Mouse (Mus musculus): ENCODE measurements around the gene Gm28374. TPM values are rescaled to one million over a fixed set of nuclear protein-coding genes. Genes with fewer than 3 reads are reported as not detected.

The Gm28374 gene
- polyA plus RNA-seq, 1 experiment from 2014 or later: 1.3 TPM

DNA sequence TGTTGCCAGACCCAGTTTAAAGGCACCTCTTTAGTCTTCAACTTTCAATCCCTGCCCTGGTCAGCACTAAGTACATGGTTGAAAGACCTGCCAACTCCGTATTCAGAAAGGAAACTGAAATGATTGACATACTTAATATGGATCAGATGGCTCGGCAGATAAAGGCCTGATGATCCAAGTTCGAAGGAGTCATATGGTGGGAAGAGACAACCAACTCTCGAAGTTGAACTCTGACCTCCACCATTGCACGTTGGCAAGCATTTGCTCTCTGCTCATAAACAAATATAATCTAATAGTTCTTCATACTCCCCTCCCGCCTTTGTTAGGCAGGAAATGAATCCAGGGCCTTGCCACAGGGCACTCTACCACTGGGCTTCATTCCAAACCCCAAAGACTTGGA lies 53.1 kb downstream of the Gm28374 start:
- Histone ChIP-seq H3K4me2 (replicated peaks) (no peak overlapping the region), H3K27me3 (replicated peaks) (no peaks in the 10 kb centered on the region), H3K9me3 (no peaks in the 10 kb centered on the region), H3K36me3 (no peaks in the 10 kb centered on the region), H3K4me3 (replicated peaks) (no peak overlapping the region), H3K27ac (no peak overlapping the region), H3K4me1 (replicated peaks) (no peaks in the 10 kb centered on the region), H3K9ac (no peak overlapping the region)
- ATAC-seq: no peak
- 75% methylated on average over 6 of the region's 6 CpGs for WGBS

Other genes starting within 250 kb of the Gm28374 start
- gene Frmd8, start 207.0 kb downstream of the Gm28374 start, polyA plus RNA-seq (2015; fragmentation: Nextera tagmentation; extraction: Ambion mirVana): 26.9 and 28.0 TPM in 2 replicates
- gene Slc25a45, start 204.4 kb downstream of the Gm28374 start, polyA plus RNA-seq (2015; fragmentation: Nextera tagmentation; extraction: Ambion mirVana): 3.5 and 4.2 TPM in 2 replicates
- 1.9 and 2.7 TPM in 2 replicates for gene Tigd3, start 188.1 kb downstream of the Gm28374 start, polyA plus RNA-seq (2015; fragmentation: Nextera tagmentation; extraction: Ambion mirVana)
- 109 and 118 TPM in 2 replicates for gene Dpf2, start 169.2 kb downstream of the Gm28374 start, polyA plus RNA-seq (2015; fragmentation: Nextera tagmentation; extraction: Ambion mirVana)
- 11.9 and 12.4 TPM in 2 replicates for gene Cdc42ep2, start 157.4 kb downstream of the Gm28374 start, polyA plus RNA-seq (2015; fragmentation: Nextera tagmentation; extraction: Ambion mirVana)
- 64.0 and 65.8 TPM in 2 replicates for gene Pola2, start 118.1 kb downstream of the Gm28374 start, polyA plus RNA-seq (2015; fragmentation: Nextera tagmentation; extraction: Ambion mirVana)
- gene Slc22a20, start 96.1 kb downstream of the Gm28374 start, polyA plus RNA-seq (2015; fragmentation: Nextera tagmentation; extraction: Ambion mirVana): not detected in 2 replicates
- gene Capn1, start 66.4 kb downstream of the Gm28374 start, polyA plus RNA-seq (2015; fragmentation: Nextera tagmentation; extraction: Ambion mirVana): 10.3 and 10.4 TPM in 2 replicates
- gene Syvn1, start 35.7 kb downstream of the Gm28374 start, polyA plus RNA-seq (2015; fragmentation: Nextera tagmentation; extraction: Ambion mirVana): 24.2 and 27.4 TPM in 2 replicates
- 72.7 and 78.4 TPM in 2 replicates for gene Mrpl49, start 24.5 kb downstream of the Gm28374 start, polyA plus RNA-seq (2015; fragmentation: Nextera tagmentation; extraction: Ambion mirVana)
- 876 and 881 TPM in 2 replicates for gene Fau, start 24.4 kb downstream of the Gm28374 start, polyA plus RNA-seq (2015; fragmentation: Nextera tagmentation; extraction: Ambion mirVana)
- 30.1 and 31.9 TPM in 2 replicates for gene Znhit2, start 21.1 kb downstream of the Gm28374 start, polyA plus RNA-seq (2015; fragmentation: Nextera tagmentation; extraction: Ambion mirVana)
- 34.8 and 34.9 TPM in 2 replicates for gene Tm7sf2, start 13.9 kb downstream of the Gm28374 start, polyA plus RNA-seq (2015; fragmentation: Nextera tagmentation; extraction: Ambion mirVana)
- gene Vps51, start 5.0 kb downstream of the Gm28374 start, polyA plus RNA-seq (2015; fragmentation: Nextera tagmentation; extraction: Ambion mirVana): 61.2 and 64.5 TPM in 2 replicates
- not detected in 2 replicates for gene Tmem262, start 2.2 kb downstream of the Gm28374 start, polyA plus RNA-seq (2015; fragmentation: Nextera tagmentation; extraction: Ambion mirVana)
- gene Zfpl1, start 2.7 kb upstream of the Gm28374 start, polyA plus RNA-seq (2015; fragmentation: Nextera tagmentation; extraction: Ambion mirVana): 58.5 and 61.3 TPM in 2 replicates
- gene Cdca5, start 2.7 kb upstream of the Gm28374 start, polyA plus RNA-seq (2015; fragmentation: Nextera tagmentation; extraction: Ambion mirVana): 32.3 and 32.9 TPM in 2 replicates
- gene AC131692.1, start 12.2 kb upstream of the Gm28374 start, polyA plus RNA-seq (2015; fragmentation: Nextera tagmentation; extraction: Ambion mirVana): 0.18 and 0.37 TPM in 2 replicates
- 28.9 and 38.8 TPM in 2 replicates for gene Naaladl1, start 23.5 kb upstream of the Gm28374 start, polyA plus RNA-seq (2015; fragmentation: Nextera tagmentation; extraction: Ambion mirVana)
- gene Sac3d1, start 36.4 kb upstream of the Gm28374 start, polyA plus RNA-seq (2015; fragmentation: Nextera tagmentation; extraction: Ambion mirVana): 44.3 and 44.7 TPM in 2 replicates
- 31.7 and 33.8 TPM in 2 replicates for gene Snx15, start 46.0 kb upstream of the Gm28374 start, polyA plus RNA-seq (2015; fragmentation: Nextera tagmentation; extraction: Ambion mirVana)
- 0.80 and 1.3 TPM in 2 replicates for gene Batf2, start 58.7 kb upstream of the Gm28374 start, polyA plus RNA-seq (2015; fragmentation: Nextera tagmentation; extraction: Ambion mirVana)
- gene Arl2, start 59.3 kb upstream of the Gm28374 start, polyA plus RNA-seq (2015; fragmentation: Nextera tagmentation; extraction: Ambion mirVana): 99.2 and 103 TPM in 2 replicates
- gene Majin, start 102.1 kb upstream of the Gm28374 start, polyA plus RNA-seq (2015; fragmentation: Nextera tagmentation; extraction: Ambion mirVana): not detected in 2 replicates
- 0.39 and 0.41 TPM in 2 replicates for gene Gpha2, start 144.1 kb upstream of the Gm28374 start, polyA plus RNA-seq (2015; fragmentation: Nextera tagmentation; extraction: Ambion mirVana)
- gene Ppp2r5b, start 153.6 kb upstream of the Gm28374 start, polyA plus RNA-seq (2015; fragmentation: Nextera tagmentation; extraction: Ambion mirVana): 21.2 and 22.3 TPM in 2 replicates
- 6.9 and 8.7 TPM in 2 replicates for gene Atg2a, start 159.4 kb upstream of the Gm28374 start, polyA plus RNA-seq (2015; fragmentation: Nextera tagmentation; extraction: Ambion mirVana)
- 88.8 and 115 TPM in 2 replicates for gene Ehd1, start 194.5 kb upstream of the Gm28374 start, polyA plus RNA-seq (2015; fragmentation: Nextera tagmentation; extraction: Ambion mirVana)
- gene Cdc42bpg, start 224.2 kb upstream of the Gm28374 start, polyA plus RNA-seq (2015; fragmentation: Nextera tagmentation; extraction: Ambion mirVana): 1.0 and 1.4 TPM in 2 replicates